Mouse (Mus musculus): ENCODE measurements around the gene Mrm3. TPM values are rescaled to one million over a fixed set of nuclear protein-coding genes. Genes with fewer than 3 reads are reported as not detected.
A peak's percentile ranks its signal among the peaks of the same experiment; 100 is the strongest.
"Not testable (repeated sequence)": the region's sequence is repeated elsewhere in the genome, so short reads cannot be mapped to it uniquely, and the experiment has no call there.

Mrm3 gene
- 21.8 and 24.6 TPM in 2 replicates for polyA plus RNA-seq (2015; fragmentation: Nextera tagmentation; extraction: Ambion mirVana)

DNA sequence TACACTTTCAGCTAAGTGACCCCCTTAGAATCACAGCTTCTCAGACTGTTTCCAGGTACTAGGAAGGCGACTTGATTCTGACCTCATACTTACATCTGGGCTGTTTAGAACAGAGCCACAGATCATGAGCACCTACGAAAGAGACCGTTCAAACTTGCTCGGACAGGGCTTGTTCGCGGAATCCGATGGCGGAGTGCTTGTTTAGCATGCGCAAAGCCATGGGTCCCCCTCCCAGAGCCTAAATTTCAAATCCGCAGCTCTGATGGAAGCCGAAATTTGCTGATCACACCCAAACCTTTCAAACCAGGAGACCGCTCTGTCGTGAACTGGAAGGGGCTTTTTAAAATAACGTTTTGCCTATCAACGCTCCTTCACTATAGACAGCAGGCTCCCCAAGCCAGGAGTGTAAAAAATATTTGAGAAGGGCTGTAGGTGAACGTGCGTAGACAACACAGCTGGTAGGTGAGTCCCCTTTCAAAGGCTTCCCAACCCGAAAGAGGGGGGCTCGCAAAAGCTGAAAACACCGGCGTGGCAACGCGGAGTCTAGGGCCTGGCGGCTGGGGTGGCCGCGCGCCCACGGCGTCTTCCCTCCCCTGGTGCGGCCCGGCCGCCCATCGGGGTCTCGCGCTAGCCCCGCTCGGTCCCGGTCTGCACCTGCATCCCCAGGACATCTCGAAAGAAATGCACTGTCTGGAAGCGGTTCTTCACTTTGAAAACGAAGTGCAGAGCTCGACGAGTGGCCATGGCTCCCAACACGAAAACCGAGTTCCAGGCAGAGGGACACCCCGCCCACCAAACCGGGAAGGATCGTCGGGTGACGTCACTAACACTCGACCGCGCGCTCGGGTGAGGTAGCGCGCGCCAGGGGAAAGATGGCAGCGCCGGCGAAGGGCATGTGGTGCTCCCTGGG, at the start of gene Mrm3, which contains the start of gene Glod4:
Gene Mrm3, plus strand, starts transcription at position 815 of the 910 bp plus-strand sequence.
Gene Glod4, minus strand, starts transcription at position 825 of the 910 bp plus-strand sequence.
- H3K27ac ChIP-seq (ENCODE audit: low read length): peak within 1 kb of the TSS; percentile 77
- peaks cover 2% of the 10 kb centered on the region; the same call in 1 of the 2 replicates for H3K36me3 ChIP-seq (ENCODE audit: control insufficient read depth, insufficient read depth)
- no peaks in the 10 kb centered on the region for H3K27me3 ChIP-seq (replicated peaks; ENCODE audit: control insufficient read depth, insufficient read depth, low read length)
- H3K4me2 ChIP-seq (ENCODE audit: low read length): peak within 1 kb of the TSS; percentile 87
- peak within 1 kb of the TSS; percentile 77 for H3K9ac ChIP-seq (replicated peaks; ENCODE audit: low read depth, low read length)
- peak; percentile 95 for ATAC-seq
- peaks cover 16% of the 10 kb centered on the region for H3K4me1 ChIP-seq (replicated peaks; ENCODE audit: control insufficient read depth, insufficient read depth, low read length)
- peak within 1 kb of the TSS; percentile 68 for H3K4me3 ChIP-seq (replicated peaks; ENCODE audit: low read length)
- under 1% methylated on average over 61 of the region's 61 CpGs for WGBS
- H3K9me3 ChIP-seq (ENCODE audit: control insufficient read depth, low read length): no peaks in the 10 kb centered on the region

- Histone ChIP-seq H3K27me3 (replicated peaks; ENCODE audit: control insufficient read depth, insufficient read depth, low read length) (no peaks in the 10 kb centered on the region), H3K4me3 (replicated peaks; ENCODE audit: low read length) (no peak overlapping the region), H3K9me3 (ENCODE audit: control insufficient read depth, low read length) (no peaks in the 10 kb centered on the region), H3K36me3 (ENCODE audit: control insufficient read depth, insufficient read depth) (no peaks in the 10 kb centered on the region), H3K9ac (replicated peaks; ENCODE audit: low read depth, low read length) (no peak overlapping the region), H3K4me2 (ENCODE audit: low read length) (no peak overlapping the region), H3K4me1 (replicated peaks; ENCODE audit: control insufficient read depth, insufficient read depth, low read length) (peaks cover 3% of the 10 kb centered on the region), H3K27ac (ENCODE audit: low read length) (no peak overlapping the region)
- WGBS: 52% methylated on average over 8 of the region's 8 CpGs
- no peak for ATAC-seq
Measured at GRCm38 (mm10) chr11:76196275-76196976, 47.1 kb upstream of the Mrm3 start.

DNA sequence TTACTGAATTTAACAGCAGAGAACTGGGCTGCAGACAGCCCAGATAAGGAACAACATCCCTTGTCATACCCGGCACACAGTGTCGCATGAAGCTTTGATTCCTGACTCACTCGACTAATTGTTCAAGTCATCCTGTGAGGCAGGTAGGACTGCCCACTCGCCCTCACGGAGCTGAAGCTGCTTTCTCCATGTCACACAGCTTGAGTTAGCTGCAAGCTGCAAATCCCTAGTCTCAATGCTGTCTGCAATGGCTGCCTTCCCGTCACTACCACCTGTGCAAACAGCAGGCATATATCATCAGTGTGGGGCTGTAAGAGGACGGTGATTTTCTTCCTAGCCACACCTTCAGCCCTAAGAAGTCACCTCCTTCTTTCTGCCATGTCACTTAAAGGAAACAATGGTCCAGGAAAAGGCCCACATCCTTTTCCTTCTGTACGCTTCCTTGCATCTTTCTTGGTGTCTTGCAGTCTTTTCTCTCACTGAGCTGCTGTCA, 46.5 kb upstream of the Mrm3 start:
- H3K9ac ChIP-seq (replicated peaks; ENCODE audit: low read depth, low read length): no peak overlapping the region
- H3K4me1 ChIP-seq (replicated peaks; ENCODE audit: control insufficient read depth, insufficient read depth, low read length): peaks cover 7% of the 10 kb centered on the region
- H3K36me3 ChIP-seq (ENCODE audit: control insufficient read depth, insufficient read depth): no peaks in the 10 kb centered on the region
- H3K9me3 ChIP-seq (ENCODE audit: control insufficient read depth, low read length): no peaks in the 10 kb centered on the region
- no peaks in the 10 kb centered on the region for H3K27me3 ChIP-seq (replicated peaks; ENCODE audit: control insufficient read depth, insufficient read depth, low read length)
- no peak overlapping the region for H3K27ac ChIP-seq (ENCODE audit: low read length)
- no peak overlapping the region for H3K4me3 ChIP-seq (replicated peaks; ENCODE audit: low read length)
- no peak for ATAC-seq
- H3K4me2 ChIP-seq (ENCODE audit: low read length): no peak overlapping the region
- WGBS: 45% methylated on average over 8 of the region's 8 CpGs

DNA sequence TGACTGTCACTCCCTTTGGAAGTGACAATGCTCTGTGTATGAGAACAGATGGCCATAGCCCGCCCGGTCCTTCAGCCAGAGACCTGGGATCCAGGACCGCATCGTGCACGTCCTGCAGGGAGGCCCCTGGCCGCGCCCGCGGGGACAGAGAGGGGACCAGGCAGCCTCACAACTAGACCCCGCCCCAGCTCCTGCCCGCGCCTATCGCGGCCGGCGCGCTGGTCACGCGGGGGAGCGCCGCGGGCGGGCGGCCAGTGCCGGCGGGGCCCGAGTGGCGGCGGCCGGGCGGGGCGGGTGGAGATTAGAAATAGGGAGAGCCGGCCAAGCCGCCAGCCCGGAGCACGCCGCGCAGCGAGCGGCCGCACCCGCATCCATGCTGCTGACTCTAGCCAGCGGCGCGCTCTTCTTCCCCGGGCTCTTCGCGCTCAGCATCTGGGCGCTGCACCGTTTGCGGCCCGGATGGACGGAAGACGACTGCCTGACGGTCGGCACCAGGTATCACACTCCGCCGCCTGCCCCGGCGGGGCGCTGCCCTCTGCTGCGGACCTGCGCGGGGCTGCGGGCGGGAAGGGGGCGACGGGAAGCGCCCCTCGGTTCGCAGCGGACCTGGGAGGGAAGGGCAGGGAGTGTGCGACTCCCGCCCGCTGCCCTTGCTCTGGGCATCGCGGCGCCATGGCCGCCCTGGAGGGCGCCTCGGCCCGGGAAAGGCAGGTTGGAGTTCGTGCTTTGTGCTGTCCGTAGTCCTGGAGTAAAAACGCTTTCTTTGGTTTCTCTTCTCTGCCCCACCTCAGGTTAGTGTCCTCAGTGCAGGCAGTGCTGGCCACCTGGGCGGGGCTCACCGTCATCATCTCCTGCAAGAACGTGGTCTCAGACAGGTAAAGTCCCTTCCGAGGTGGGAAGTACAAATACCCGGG, 41.5 kb upstream of the Mrm3 start:
- Histone ChIP-seq H3K36me3 (ENCODE audit: control insufficient read depth, insufficient read depth) (peaks cover 12% of the 10 kb centered on the region), H3K4me3 (replicated peaks; ENCODE audit: low read length) (peak overlapping the region; percentile 94), H3K27ac (ENCODE audit: low read length) (peak overlapping the region; percentile 73; the same call in 1 of the 2 replicates), H3K4me2 (ENCODE audit: low read length) (peak overlapping the region; percentile 76), H3K4me1 (replicated peaks; ENCODE audit: control insufficient read depth, insufficient read depth, low read length) (peaks cover 15% of the 10 kb centered on the region), H3K9me3 (ENCODE audit: control insufficient read depth, low read length) (no peaks in the 10 kb centered on the region), H3K27me3 (replicated peaks; ENCODE audit: control insufficient read depth, insufficient read depth, low read length) (no peaks in the 10 kb centered on the region), H3K9ac (replicated peaks; ENCODE audit: low read depth, low read length) (peak overlapping the region; percentile 95)
- ATAC-seq: peak; percentile 98
- under 1% methylated on average over 84 of the region's 90 CpGs for WGBS

- 89% methylated on average over 5 of the region's 5 CpGs for WGBS
- Histone ChIP-seq H3K36me3 (ENCODE audit: control insufficient read depth, insufficient read depth) (peaks cover 27% of the 10 kb centered on the region), H3K4me1 (replicated peaks; ENCODE audit: control insufficient read depth, insufficient read depth, low read length) (peaks cover 8% of the 10 kb centered on the region), H3K9me3 (ENCODE audit: control insufficient read depth, low read length) (no peaks in the 10 kb centered on the region), H3K27me3 (replicated peaks; ENCODE audit: control insufficient read depth, insufficient read depth, low read length) (no peaks in the 10 kb centered on the region), H3K27ac (ENCODE audit: low read length) (no peak overlapping the region), H3K4me3 (replicated peaks; ENCODE audit: low read length) (no peak overlapping the region), H3K9ac (replicated peaks; ENCODE audit: low read depth, low read length) (no peak overlapping the region), H3K4me2 (ENCODE audit: low read length) (no peak overlapping the region)
- ATAC-seq: no peak
Measured at GRCm38 (mm10) chr11:76206793-76207192, 36.7 kb upstream of the Mrm3 start.

- Histone ChIP-seq H3K27me3 (replicated peaks; ENCODE audit: control insufficient read depth, insufficient read depth, low read length) (no peaks in the 10 kb centered on the region), H3K4me3 (replicated peaks; ENCODE audit: low read length) (no peak overlapping the region), H3K9me3 (ENCODE audit: control insufficient read depth, low read length) (no peaks in the 10 kb centered on the region), H3K4me2 (ENCODE audit: low read length) (no peak overlapping the region), H3K27ac (ENCODE audit: low read length) (no peak overlapping the region), H3K4me1 (replicated peaks; ENCODE audit: control insufficient read depth, insufficient read depth, low read length) (no peaks in the 10 kb centered on the region), H3K9ac (replicated peaks; ENCODE audit: low read depth, low read length) (no peak overlapping the region), H3K36me3 (ENCODE audit: control insufficient read depth, insufficient read depth) (peaks cover 30% of the 10 kb centered on the region)
- WGBS: 83% methylated on average over 13 of the region's 13 CpGs
- no peak for ATAC-seq
Measured at GRCm38 (mm10) chr11:76210228-76210985, 33.1 kb upstream of the Mrm3 start.

GRCm38 (mm10) chr11:76211595-76211994, 31.9 kb upstream of the Mrm3 start:
- ATAC-seq; H3K4me1 ChIP-seq (replicated peaks; ENCODE audit: control insufficient read depth, insufficient read depth, low read length); H3K9me3 ChIP-seq (ENCODE audit: control insufficient read depth, low read length); H3K9ac ChIP-seq (replicated peaks; ENCODE audit: low read depth, low read length); H3K27me3 ChIP-seq (replicated peaks; ENCODE audit: control insufficient read depth, insufficient read depth, low read length); H3K4me2 ChIP-seq (ENCODE audit: low read length); H3K4me3 ChIP-seq (replicated peaks; ENCODE audit: low read length); H3K27ac ChIP-seq (ENCODE audit: low read length): not testable (repeated sequence)
- WGBS: 89% methylated on average over 5 of the region's 6 CpGs
- H3K36me3 ChIP-seq (ENCODE audit: control insufficient read depth, insufficient read depth): peaks cover 24% of the 10 kb centered on the region

GRCm38 (mm10) chr11:76213841-76214240, 29.7 kb upstream of the Mrm3 start:
- H3K9ac ChIP-seq (replicated peaks; ENCODE audit: low read depth, low read length): no peak overlapping the region
- H3K36me3 ChIP-seq (ENCODE audit: control insufficient read depth, insufficient read depth): peaks cover 6% of the 10 kb centered on the region; the same call in 1 of the 2 replicates
- H3K9me3 ChIP-seq (ENCODE audit: control insufficient read depth, low read length): no peaks in the 10 kb centered on the region
- no peak overlapping the region for H3K4me3 ChIP-seq (replicated peaks; ENCODE audit: low read length)
- no peak overlapping the region for H3K4me2 ChIP-seq (ENCODE audit: low read length)
- WGBS: 30% methylated on average over 5 of the region's 5 CpGs
- peaks cover 7% of the 10 kb centered on the region for H3K4me1 ChIP-seq (replicated peaks; ENCODE audit: control insufficient read depth, insufficient read depth, low read length)
- H3K27ac ChIP-seq (ENCODE audit: low read length): no peak overlapping the region
- H3K27me3 ChIP-seq (replicated peaks; ENCODE audit: control insufficient read depth, insufficient read depth, low read length): no peaks in the 10 kb centered on the region
- no peak for ATAC-seq

Measured in forebrain, embryonic 16.5 days (tissue).